Mouse (Mus musculus) left cerebral cortex, adult 18-20 months (tissue): Measurements from ENCODE around the gene Suds3. TPM values are rescaled to one million over a fixed set of nuclear protein-coding genes. Genes with fewer than 3 reads are reported as not detected.

Source experiments
- DNase-seq, 2 experiments: peaks; one replicate each; pipeline ENCODE4 v3.0.0; 2021 to 2022; ENCODE audit warnings: low spot score in 2 of 2, mixed read lengths in 1 of 2
- total RNA-seq, 2 experiments: library from RNA; stranded (reverse); gene quantifications; 2 replicates each; pipeline ENCODE4 v1.2.3; 2021

Gene Suds3
- total RNA-seq, 2 experiments from 2014 or later, result 141 to 142 TPM

- no peak for DNase-seq
Measured at GRCm38 (mm10) chr5:117115193-117115767, 633 bp downstream of the Suds3 start.

DNA sequence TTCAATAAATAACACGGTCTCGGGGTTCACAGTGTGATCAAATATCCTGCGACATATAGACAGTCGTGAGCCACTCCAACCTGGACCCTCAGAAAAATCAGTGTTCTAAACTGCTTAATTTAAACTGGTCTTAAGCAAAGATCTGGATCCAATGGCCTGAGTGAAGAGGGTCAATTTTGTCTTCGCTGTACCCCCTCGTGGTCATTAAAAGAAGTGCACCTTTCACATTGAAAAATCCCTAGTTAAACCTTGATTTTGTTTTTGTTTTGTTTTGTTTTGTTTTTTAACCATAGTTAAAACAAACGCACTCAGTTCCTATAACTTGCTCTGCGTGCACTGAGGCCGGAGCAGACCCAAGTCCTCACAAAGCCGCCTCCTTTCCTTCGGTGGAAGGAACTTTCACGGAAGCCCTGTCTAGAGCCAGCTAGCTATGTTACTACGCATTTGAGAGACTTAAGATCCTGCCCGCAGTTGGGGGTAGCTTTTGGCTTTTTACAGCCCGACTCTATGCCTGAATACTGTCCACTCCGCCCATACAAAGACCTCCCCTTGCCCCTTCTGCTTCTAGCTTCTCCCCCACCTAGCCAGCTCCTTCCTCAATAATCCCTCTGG, 1.2 kb downstream of the Suds3 start:
- no peak for DNase-seq

GRCm38 (mm10) chr5:117113330-117113729, 2.6 kb downstream of the Suds3 start:
- no peak for DNase-seq

DNA sequence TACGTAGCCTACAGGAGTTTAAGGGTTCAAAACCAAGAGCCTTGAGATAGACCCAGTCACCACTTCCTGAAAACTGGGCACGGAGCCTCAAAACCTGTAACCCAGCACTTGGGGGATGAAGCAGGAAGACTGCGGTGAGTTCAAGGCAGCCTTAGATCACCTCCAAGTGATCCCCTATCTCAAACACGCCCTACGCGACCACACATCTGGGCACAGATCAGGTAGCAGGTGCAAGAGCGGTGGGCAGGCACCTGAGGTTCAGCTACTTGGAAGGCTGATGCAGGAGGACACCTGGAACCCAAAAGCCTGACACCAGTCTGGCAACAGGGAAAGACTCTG, 4.2 kb downstream of the Suds3 start:
- DNase-seq, result no peak

DNA sequence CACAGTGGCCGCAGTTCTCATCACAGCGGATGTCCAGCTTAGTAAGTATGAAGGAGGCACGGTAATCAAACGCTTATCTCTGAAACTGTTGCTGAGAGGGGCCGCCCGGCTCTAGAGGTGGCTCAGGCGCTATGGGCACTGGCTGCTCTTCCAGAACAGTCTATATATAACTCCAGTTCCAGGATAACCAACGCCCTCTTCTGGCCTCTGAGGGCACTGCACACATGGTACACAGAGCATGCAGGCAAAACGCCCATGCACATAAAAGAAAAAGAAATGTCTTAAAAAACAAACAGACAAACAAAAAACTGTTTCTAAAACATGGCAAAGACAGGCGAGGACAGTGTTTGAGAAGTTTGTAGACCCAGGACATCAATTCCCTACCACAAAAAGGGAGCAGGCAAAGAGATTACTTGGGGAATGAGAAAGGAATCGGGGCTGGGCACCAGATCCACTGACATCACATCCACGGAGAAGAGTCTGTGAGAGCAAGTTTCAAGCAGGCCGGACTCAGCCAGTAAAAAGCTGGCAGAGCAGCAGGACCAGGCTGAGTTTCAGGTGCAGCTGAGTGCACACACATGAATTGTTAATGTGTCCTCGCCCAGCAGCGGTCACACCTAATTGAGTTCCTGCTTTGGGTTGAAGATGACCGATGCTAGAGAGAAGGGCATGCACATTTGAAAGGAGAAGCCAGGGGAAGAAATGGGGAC, 4.7 kb downstream of the Suds3 start:
- no peak for DNase-seq

- DNase-seq, result no peak
Measured at GRCm38 (mm10) chr5:117109522-117109921, 6.4 kb downstream of the Suds3 start.

- no peak for DNase-seq
Measured at GRCm38 (mm10) chr5:117108731-117109130, 7.2 kb downstream of the Suds3 start.

- DNase-seq, result no peak
Measured at GRCm38 (mm10) chr5:117108292-117108691, 7.6 kb downstream of the Suds3 start.

DNA sequence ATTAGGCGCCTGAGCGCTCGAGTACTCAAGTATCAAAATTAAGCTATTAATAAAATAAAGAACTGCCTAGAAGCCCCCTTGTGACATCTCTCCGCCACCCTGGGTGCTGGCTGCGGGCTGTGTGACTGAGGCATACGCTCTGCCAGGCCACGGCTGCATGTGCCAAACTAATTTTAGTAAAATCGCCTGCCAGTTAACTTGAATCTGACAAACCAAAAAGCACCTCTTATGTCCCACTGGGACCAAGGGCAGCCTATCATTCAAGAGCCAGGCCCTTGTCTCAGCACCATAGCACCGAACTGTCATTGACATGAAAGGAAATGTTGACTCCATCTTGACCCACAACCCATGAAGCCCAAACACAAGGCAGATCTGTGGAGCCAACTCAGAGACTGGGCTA, 10.2 kb downstream of the Suds3 start:
- no peak for DNase-seq

DNA sequence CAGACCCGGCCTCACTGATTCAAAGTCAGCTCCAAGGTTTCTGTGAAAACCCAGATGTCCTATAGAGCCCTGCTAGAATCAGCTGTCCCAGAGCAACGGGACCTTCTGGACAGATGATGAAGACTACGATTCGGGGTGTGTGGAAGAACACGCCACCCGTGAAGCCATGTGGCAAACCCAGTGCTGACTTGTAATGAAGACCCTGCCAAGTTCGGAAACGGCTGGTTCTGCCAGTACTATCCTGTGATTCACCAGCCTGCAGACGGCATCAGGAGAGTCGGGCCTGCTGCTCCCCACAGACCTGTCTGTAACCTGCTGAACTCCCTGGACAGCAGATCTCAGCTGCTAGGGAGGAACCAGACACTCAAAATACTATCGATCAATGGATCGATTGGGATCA, 11.6 kb downstream of the Suds3 start:
- no peak for DNase-seq

- DNase-seq, result no peak
Measured at GRCm38 (mm10) chr5:117103194-117103929, 12.6 kb downstream of the Suds3 start.

DNA sequence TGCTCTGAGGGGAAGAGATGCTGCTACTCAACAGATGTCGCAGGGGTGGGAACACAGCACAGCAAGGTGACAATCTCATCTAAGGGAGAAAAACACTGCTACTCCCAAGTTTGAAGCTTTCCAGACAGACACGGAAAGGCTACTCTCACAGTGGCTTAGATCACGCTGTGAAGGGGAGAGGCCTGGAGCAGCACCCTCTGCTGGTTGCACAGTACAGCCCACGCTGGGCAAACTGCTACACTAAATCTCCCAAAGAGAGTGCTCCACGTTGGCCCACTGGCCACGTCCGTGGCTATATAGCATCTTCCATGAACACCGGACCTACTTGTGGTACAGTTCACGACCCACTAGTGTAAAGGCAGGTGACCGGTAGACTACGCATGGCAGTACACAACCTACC, 16.2 kb downstream of the Suds3 start:
- no peak for DNase-seq

DNA sequence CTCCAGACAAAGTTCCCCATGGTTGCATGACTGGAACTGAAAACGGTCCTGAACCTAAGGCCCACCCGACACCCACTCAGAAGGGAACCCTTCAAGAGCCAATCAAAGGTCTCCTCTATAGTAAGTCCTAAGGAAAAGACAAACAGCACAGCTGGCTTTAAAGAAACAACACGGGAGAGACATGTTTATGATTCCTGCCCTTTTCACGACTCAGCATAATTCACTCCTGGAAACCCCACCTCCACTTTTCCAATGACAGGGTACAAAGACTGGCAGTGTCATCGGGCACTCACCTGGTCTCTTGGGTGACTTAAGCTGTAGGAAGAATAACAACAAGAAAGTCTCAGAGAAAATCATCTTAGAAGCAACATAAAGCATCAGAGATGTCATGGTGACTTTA, 16.9 kb downstream of the Suds3 start:
- DNase-seq, result no peak

- peak; percentile 41 to 58 for DNase-seq
Measured at GRCm38 (mm10) chr5:117096716-117097115, 19.2 kb downstream of the Suds3 start.

DNA sequence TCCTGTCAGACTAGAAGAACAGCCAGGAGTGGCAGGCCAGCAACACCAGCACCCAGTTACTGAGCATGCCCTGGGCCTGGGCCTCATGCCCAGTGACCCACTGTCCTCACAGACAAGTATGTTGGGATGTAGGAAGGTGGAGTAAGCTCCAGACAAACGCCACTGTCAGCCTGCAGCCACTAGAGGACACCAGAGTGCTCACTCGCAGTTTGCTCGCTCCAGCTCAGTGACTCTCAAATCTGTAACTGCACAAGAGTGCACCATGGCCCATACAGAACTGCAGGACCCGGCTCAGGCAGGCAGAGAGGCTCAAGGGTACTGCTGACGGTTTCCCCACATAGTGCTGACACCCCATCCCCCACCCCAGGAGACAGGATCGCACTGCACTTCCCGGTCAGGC, 21.5 kb downstream of the Suds3 start:
- peak; percentile 55 to 62 for DNase-seq

- DNase-seq, result no peak
Measured at GRCm38 (mm10) chr5:117089786-117090185, 26.1 kb downstream of the Suds3 start.

GRCm38 (mm10) chr5:117089147-117089546, 26.8 kb downstream of the Suds3 start:
- no peak for DNase-seq

GRCm38 (mm10) chr5:117087718-117088117, 28.2 kb downstream of the Suds3 start:
- no peak for DNase-seq

DNA sequence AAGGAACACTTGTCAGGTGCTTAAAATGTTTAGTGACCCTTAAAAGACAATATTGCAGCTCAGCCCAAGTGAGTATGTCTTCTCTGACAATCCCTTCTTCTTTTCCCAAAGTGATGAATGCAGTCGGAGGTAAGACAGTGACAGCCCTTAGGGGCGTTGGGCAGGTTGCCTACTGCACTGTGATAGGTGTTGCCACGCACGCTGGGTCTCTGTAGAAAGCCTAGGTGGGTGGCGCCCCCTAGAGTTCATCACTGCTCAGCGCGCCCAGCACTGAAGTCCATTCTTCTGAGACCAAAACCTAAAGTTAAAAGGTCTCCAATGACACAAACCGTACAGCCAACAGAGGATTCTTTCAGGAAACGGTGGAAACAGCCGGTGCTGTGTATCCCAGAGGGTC, 46.4 kb downstream of the Suds3 start:
- peak; percentile 59 to 62 for DNase-seq

GRCm38 (mm10) chr5:117068808-117069497, 47.0 kb downstream of the Suds3 start:
- DNase-seq, result no peak

DNA sequence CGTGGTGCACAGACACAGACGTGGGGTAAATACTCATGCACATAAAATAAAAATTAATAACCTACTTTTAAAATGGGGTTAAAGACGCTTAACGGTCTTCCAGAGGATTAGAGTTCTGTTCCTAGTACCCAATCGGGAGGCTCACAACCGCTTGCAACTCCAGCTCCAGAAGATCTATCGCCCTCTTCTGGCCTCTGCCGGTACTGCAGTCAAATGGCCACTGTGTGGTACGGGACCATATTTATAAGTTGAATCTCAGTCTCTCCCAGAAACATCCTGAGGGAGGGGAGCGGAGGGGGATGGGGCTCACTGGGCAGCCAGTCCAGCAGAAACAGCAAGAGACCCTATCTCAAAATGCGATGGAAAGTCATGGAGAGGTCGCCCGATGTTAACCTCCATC, 47.7 kb downstream of the Suds3 start:
- no peak for DNase-seq

DNA sequence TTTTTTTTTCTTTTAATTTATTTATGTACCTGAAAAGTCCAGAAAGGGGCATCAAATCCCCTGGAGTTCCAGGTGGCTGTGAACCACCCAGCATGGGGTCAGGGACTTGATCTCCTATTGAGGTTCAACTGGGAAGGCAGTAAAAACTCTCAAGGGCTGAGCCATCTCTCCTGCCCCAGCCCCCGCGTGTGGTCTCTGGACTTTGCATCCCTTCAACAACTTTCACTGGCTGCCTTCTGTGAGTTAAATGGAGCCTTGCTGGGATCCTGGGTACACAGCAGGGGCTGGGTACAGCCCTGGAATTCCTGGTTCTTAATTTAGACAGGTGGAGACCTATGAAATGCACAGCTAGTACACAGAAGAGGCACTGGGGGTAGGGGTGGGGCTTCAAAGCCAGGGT, 54.7 kb downstream of the Suds3 start:
- DNase-seq, result no peak
